Mouse (Mus musculus) frontal cortex, adult (tissue): Measurements from ENCODE around the gene Lasp1.
"Not testable (repeated sequence)": the region's sequence is repeated elsewhere in the genome, so short reads cannot be mapped to it uniquely, and the experiment has no call there.

Experiments
- ATAC-seq: cut with Nextera tagmentation; 2 replicates; pipeline ENCODE4 v1.9.2; 2017; ENCODE audit warnings: mild to moderate bottlenecking, moderate library complexity, mixed read lengths; ENCODE audit not compliant: low TSS enrichment

Gene Lasp1

DNA sequence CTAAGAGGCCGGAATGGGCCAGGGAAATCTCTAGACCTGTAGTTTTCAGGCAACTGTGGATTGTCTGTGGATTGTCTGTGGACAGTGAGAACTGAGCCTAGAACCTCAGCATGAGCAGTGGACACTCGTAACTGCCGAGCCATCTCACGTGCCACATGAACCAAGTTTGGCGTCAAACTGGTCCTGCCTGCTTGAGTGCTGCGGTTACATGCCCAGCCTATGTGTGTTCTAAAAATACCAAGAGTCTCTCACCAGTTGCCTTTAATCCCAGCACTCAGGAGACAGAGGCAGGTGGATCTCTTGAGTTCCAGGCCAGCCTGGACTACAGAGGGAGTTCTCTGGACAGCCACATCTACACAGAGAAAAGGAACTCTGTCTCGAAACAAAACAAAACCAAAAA is 30.6 kb downstream of the Lasp1 start:
- no peak for ATAC-seq

DNA sequence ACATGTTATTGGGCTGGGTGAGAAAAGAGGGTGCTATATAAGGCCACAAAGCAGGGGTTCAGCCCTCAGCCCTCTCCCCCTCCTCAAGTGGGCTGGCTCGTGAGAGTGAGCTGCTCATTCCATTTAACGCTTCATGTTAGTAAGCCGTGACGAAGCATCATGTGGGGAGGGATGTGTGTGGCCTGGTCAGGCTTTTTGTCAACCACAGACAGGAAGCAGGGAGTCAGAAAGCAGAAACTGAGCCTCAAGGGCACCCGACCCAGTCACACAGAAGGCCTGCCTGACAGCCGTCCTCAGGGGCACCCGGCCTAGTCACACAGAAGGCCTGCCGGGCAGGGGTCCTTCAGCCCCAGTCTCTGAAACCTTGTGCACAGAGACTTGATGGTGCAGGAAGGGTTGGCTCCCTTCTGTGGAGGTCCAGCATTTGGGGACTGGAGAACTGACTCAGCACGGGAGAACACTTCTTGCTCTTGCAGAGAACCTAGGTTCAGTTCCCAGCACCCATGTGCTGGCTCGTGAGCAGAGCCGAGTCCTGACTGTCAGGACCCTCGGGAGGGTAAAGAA is 31.2 kb downstream of the Lasp1 start:
- ATAC-seq: no peak

DNA sequence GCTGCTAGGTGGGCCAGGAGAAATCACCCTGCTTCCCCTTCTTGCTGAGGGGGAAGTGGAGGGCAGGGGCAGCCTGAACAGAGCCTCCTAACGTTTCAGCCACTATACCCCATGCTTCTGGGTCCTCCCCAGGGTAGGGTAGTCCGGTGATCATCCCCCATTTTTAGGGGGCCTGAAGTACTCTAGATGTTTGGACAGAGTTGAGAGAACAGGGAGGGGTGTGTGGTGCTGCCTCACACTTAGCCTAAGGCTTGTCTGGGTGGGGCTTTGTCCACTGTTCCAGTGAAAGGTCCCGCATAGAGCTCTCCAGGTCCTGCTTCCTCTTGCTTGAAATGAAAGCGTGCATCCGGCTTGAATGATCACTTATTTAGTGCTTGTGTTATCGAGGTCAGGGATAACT is 31.7 kb downstream of the Lasp1 start:
- ATAC-seq: no peak

DNA sequence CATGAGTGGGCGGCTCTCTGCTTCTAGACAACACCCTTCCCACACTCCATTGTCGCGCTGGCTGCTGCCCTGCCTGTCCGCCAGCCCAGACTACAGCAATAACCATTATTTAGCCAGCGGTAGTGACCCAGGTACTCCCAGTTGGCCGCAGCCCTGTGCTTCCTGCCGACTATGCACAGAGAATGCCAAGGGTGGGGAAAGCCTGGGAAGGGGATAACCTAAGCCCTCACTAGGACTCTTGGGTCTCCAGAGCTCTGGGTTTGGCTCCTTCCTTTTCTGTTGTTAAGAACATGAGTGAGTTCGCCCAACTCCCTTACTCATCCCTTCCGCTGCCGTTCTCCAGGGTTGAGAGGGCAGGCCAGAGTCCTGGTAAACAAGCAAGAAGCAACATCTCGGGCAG is 33.2 kb downstream of the Lasp1 start:
- peak; percentile 29; the same call in 1 of the 2 replicates for ATAC-seq

DNA sequence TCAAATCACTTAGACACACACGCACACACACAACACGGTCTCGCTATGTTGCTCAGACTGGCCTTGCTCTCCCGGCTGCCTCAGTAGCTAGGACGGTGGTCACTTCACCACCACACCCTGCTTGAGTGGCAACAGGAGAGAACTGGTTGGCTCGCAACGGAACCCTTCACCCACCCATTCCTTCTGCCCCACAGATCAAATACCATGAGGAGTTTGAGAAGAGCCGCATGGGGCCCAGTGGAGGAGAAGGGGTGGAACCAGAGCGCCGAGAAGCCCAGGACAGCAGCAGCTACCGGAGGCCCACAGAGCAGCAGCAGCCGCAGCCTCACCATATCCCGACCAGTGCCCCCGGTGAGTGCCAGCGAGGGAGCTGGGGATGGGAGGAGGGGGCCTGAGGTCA is 34.6 kb downstream of the Lasp1 start:
- ATAC-seq: no peak

DNA sequence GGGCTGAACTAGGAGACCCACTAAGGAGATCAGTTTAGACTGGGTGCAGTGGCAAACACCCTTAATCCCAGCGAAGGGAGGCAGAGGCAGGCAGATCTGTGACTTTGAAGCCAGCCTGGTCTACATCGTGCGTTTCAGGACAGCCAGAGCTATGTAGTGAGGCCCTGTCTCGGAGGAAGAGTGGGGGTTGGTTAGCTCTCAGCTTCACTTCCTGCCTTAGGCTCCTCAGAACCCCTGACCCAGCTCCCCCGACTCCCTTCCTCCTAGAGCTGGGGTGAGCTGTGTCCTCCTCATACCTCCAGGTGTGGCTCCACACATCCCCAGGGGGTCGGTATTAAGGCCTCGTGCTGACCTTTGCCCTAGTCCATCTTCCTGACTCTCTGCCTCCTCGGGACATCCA is 37.7 kb downstream of the Lasp1 start:
- ATAC-seq: no peak

DNA sequence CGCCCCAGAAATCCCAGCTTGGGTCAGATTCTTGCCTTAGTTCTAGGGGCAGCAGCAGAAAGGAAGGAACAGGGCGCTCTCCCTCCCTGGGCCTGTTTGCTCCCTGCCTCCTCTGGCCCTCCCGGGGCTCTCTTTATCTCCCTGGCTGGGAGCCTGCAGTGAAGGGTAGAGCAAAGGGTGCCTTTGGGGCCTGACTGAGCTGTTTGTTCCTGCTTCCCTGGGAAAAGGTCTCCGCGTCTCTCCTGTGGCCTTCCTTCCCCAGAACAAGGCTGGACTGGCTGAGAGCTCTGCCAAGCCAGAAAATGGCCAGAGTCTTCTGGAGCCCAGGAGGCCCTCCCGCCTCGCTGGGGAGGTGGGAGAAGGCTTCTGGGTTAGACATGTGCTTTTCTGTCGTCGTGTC is 38.3 kb downstream of the Lasp1 start:
- ATAC-seq: not testable (repeated sequence)

DNA sequence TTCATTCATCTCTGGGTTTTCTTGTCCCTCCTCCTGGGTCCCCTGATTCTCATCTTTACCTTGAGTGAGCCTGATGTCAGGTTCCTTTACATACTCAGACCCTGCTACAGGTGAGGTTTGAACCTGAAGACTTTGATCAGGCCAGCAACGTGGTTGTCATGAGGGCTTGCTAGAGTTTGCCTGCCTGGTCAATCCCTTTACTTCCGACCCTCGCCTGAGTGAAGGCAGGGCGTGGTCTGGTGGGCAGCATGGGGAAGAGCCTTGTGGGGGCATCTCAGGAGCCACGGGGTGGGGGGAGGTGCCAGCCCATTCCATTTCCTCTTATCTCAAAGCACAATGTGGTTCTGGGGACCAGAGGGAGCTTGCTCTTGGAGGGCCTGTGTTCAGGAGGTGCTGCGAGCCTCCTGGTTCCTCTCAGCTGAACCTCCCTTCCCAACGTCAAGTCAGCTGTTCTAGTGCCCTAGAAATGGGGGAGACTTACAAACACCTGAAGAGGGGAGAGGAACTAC is 38.9 kb downstream of the Lasp1 start:
- no peak for ATAC-seq

DNA sequence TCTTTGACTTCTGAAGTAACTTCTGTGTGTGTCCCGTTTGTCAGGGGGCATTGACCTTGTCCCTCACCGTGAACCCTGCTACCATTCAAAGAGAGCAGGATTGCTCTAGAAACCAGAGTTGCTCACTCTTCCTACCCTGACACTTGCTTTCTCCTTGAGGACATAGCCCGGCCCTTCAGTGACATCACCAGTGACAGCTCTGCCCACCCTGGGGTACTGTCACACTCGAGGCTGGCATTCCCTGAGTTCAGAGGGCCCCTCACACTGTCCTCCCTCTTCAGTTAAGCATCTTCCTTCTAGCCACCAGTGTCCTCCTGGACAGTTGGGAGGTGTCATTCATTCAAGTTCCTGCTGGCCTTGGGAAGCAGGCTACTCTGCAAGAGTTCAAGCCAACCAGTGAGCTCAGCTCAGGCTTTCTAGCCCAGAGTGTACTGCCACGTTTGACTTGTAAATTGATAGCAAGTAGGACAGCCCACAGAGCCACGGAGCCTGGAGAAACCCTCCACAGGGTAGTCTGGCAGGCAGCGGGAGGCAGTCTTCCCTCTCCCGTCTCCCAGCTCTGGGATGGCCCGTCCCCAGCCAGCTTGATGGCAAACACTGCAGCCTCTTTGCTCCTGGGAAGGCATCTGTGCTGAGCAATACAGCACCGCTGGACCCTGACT is 40.1 kb downstream of the Lasp1 start:
- ATAC-seq: 0 out of 2 replicates have a peak, but pooled peaks have one; percentile 16

DNA sequence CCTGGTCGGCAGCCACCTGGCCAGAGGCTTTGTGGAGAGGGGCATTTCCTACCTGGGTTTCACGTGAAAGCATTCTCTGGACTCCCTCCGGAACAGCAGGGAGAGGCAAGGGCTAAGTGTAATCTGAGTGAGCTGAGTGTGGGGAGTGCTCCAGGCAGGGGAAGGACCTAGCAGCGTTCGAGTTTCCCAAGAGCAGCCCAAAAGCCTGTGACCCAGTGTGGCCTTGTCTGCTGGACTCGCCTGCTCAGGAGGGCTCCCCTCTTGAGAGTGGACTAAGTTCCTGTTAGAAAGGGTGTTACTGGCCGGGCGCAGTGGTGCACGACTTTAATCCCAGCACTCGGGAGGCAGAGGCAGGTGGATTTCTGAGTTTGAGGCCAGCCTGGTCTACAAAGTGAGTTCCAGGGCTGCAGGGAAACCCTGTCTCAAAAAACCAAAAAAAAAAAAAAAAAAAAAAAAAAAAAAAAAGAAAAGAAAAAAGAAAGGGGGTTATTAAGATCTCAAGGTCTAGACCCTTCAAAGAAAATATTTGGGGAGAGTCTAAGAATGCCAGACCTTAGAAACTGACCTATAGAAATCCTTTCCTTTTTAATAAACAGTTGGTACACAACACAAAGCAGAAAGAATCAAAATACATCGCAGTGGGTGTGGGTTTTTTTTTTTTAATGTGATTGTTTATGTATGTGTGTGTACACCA is 40.8 kb downstream of the Lasp1 start:
- no peak for ATAC-seq

DNA sequence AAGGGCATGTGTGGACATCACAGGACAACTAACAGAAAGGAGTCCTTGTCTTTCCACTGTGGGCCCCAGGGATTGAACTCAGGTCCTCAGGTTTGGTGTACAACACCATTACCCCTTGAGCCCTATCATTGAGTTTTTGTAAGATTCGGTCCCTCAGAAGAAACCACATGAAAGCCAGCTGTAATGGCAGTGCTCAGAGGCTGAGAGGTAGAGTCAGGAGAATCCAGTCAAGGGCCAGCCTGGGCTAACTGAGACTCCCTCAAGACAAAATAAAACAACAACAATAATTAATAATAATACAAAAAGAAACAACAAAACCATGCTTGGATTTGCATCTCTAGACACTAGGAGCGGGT is 41.3 kb downstream of the Lasp1 start:
- no peak for ATAC-seq

DNA sequence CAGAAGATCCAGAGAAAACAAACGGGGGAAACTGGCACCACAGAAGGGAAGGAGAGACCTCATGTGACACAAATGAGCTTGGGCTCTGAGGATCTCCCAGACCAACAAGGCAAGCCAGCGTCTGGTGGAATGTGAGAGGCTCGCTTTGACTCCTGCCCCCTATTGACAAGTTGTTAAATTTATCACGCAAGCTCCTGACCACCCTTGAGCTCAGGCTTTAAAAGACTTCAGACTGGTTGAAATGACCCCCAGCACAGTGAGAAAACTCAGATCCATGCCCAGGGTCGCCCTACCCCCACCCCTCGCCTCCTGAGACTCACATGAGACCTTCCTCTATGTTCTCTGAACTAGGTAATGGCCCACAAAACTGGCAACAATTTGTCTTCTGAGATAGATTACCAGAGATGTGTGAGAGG is 41.7 kb downstream of the Lasp1 start, which contains the start of gene B230217C12Rik:
Gene B230217C12Rik (plus strand): TSS at position 242 of the 416 bp plus-strand sequence.
- ATAC-seq: no peak

DNA sequence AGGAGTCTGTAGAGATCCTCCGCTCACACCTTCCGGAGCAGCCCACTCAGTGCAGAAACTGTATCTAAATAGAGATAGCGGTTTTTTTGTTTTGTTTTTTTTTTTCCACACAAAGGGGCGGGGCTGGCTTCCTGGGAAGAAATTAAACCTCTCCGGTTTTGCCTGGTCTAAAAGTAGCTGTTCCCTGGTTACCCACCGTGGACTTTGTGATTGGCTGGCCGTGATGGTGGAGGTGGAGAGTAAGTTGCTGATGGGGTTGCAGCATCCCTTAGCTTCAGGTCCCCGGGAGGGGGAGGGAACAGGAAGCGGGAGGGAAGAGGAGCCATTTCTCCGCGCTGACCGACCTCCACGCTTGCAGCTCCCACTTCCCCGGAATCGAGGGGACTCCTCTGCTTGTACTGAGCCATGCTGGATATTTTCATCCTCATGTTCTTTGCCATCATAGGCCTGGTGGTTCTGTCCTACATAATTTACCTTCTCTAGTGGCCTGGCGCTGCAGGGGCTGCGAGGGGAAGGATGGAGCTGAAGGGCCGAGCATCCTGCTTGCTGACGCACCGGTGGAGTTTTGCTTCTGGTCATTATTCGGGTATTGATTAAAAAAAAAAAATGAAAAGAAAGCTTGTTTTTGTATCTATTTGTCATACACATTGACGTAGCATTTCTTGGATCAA is 42.3 kb downstream of the Lasp1 start:
- ATAC-seq: peak; percentile 91

DNA sequence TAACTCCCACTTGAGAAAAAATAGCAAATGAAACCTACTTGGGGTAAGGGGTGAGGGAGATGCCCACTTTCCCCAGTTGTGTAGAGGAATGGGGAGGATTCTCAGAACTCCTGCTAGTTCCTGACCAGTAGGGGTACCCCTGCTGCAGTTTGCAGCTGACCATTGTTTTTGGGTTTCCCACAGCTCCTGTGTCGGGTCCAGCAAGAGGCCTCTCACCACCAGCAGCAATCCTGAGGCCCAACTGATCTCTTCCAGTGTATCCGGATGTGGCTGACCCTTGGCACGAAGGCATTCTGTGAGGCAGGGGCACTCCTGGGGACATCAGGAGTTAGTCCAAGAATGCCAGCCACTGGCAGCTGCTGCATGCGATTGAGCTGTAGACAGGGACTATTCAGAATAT is 43.2 kb downstream of the Lasp1 start:
- no peak for ATAC-seq

DNA sequence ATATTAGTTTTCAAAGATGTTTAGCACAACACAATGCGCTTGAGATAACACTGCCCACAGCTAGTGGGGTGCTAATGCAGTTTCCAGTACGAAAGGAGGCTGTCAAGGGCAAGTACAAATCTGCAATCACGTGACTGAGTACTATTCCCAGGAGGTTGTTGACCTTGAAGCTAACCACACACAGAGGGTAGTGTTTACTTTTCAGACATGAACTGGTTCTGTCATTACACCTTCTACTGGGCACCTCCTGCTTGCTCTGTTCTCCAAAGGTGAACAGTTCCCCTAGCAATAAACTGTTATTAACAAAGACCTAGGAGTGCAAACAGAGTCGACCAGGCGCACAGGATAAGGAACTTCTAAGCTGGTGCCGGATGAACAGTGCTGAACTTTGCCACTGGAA is 51.6 kb downstream of the Lasp1 start:
- ATAC-seq: no peak

DNA sequence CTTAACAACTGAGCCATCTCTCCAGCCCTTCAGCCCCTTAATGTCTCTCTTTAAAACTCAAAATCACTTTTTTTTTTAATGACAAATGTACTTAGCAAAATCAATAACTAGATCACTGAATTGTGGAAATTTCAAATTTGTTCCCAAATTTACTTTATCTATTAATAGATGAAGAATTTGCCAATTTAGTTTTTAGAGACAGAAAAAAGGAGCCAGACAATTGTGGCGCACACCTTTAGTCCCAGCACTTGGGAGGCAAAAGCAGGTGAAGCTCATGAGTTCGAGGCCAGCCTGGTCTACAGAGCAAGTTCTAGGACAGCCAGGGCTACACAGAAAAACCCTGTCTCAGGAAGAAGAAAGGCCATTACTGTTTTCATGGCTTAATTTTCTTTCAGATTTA is 52.8 kb downstream of the Lasp1 start:
- no peak for ATAC-seq

DNA sequence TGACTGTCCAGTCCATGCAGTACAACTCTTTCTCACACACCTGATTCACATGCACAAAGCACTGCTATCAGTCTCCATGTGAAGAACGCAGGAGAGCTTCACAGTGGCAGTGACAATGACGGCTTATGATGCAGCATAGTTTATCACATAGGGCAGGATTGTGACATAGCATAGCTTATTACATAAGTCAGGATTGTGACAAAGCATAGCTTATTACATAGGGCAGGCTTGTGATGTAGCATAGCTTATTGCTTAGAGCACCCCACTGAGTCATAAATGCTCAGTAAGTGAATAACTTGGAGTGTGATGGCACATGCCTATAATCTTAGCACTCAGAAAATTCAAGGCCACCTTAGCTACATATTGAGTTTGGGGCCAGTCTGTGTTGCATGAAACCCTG is 56.7 kb downstream of the Lasp1 start:
- no peak for ATAC-seq

DNA sequence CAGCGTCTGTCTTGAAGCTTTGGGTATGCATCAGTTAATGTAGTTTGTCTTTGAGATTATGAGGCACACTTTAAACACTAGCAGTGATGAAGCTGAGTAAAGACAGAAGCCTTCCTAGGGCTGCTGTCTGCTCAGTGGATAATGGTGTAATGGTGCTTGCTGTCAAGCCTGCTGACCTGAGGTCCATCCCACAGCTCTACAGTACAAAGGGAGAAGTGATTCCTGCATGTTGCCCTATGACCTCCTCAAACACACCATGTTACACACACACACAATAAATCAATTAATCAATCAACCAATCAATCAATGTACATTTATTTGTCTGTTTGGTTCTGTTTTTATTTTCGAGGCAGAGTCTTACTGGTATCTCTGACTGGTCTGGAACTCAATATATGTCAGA is 63.3 kb downstream of the Lasp1 start:
- no peak for ATAC-seq

DNA sequence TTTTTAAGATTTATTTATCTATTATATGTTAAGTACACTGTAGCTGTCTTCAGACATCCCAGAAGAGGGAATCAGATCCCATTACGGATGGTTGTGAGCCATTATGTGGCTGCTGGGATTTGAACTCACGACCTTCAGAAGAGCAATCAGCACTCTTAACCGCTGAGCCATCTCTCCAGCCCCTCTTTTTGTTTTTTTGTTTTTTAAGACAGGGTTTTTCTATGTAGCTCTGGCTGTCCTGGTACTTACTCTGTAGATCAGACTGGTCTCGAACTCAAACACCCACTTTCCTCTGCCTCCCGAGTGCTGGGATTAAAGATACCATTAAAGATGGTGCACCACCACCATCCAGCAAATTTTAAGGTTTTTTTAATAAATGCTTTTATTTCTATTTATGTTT is 66.6 kb downstream of the Lasp1 start:
- ATAC-seq: no peak

DNA sequence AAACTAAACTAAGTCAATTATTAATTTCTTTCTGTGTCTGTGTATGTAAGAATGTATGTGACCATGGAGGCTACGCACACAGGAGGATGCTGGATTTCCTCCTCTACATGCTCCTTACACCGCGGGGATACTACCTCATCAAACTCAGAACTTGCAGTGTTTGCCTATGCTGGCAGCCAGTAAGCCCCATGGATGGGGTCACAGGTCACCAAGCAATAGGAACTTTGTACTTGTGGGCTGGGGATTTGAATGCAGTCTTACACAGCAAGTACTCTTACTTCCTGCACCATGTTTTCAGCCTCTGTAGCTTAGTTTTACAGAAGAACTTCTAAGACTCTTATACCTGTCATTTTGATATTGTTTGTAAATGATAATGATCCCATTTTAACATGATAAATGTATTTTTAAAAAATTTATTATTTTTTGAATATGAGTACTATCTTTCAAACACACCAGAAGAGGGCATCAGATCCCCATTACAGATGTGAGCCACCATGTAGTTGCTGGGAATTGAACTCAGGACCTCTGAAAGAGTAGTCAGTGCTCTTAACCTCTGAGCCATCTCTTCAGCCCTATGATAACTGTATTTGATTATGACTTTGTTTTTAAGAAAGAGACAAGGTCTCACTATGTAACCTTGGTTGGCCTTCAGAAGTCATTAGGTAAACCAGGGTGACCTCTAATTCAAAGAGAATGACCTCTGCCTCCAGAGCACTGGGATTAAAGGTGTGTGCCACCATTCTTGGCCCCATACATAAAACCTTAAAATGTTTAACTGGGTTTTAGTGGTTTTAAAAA is 67.5 kb downstream of the Lasp1 start:
- ATAC-seq: no peak

DNA sequence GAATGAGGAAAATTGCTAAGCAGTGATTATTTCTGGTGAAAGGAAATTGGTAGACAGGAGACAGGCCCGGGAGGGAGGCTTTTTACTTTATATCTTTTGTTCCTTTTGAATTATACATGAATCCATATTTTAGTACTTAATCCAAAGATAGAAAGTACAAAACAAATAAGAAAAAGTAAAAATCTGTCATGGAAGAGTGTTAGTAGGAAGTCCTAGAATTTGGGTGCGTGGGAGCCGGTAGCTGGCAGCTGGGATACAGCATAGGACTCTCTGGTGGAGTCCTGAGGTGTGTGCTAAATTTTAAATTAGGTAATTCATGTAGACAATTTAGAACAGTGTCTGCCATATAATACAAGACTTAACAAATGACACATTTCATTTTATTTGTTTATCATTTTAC is 68.8 kb downstream of the Lasp1 start:
- ATAC-seq: peak; percentile 89

DNA sequence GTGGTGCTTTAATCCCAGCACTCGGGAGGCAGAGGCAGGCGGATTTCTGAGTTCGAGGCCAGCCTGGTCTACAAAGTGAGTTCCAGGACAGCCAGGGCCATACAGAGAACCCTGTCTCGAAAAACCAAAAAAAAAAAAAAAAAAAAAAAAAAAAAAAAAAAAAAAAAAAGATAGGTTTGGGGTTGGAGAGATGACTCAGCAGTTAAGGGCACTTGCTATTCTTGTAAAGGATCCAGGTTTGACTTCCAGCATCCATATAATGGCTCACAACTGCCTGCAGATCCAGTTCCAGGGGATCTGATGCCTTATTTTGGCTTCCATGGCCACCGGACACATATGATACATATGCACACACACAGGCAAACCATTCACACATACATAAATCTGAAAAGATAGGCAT is 73.6 kb downstream of the Lasp1 start:
- not testable (repeated sequence) for ATAC-seq
